ENCODE assay signal across 8 mouse cellular contexts in the genomic region with DNA sequence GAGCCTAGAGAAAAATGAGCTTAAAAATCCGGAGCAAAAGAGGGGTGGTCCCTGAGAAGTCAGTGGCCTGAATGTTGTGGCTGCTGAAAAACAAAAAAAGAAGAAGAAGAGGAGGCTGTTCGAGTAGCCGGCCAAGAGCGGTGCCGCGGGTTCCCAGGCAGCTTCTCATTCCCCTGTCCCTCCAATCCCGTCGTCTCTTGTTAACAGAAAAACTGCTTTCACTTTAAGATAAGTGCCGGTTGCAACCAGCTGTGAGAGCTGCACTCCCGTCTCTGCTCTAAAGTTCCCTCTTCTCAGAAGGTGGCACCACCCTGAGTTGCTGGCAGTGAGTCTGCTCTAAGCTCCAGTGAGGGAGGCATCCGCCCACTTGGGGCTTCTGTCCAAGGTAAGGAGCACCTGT. TPM values are rescaled to one million over a fixed set of nuclear protein-coding genes. Genes with fewer than 3 reads are reported as not detected.
A peak's percentile ranks its signal among the peaks of the same experiment; 100 is the strongest.
DNase-seq lines count a peak whose midpoint lies in the region; ATAC-seq and TF ChIP-seq lines count a peak whose summit lies in the region.
"Not testable (repeated sequence)": the region's sequence is repeated elsewhere in the genome, so short reads cannot be mapped to it uniquely, and the experiment has no call there.

Gene Olfr1033 (plus strand): TSS at position 228 of the 400 bp plus-strand sequence.

- not testable (repeated sequence) for H3K9me3 ChIP-seq in heart, embryonic 12.5 days (replicated peaks); hindbrain, embryonic 16.5 days (ENCODE audit: control insufficient read depth, low read length); lung, embryonic 15.5 days; neural tube, embryonic 11.5 days (ENCODE audit: control insufficient read depth, low read length)

- intact Hi-C loops in left cerebral cortex, postnatal 14 days (cut with DNase I): not testable (repeated sequence)

- not testable (repeated sequence) for H3K27me3 ChIP-seq in heart, embryonic 12.5 days (replicated peaks); hindbrain, embryonic 16.5 days (replicated peaks; ENCODE audit: control insufficient read depth, insufficient read depth, low read length); lung, embryonic 15.5 days; neural tube, embryonic 11.5 days (ENCODE audit: control insufficient read depth, insufficient read depth, low read length)

- not testable (repeated sequence) for TF ChIP-seq POLR2A in embryonic fibroblast, embryonic 13.5 days (IDR thresholded peaks at IDR 0.05; ENCODE audit: low read depth, low read length)

- not testable (repeated sequence) for H3K27ac ChIP-seq in embryonic fibroblast, embryonic 13.5 days (ENCODE audit: insufficient read depth, low read length); hindbrain, embryonic 16.5 days (ENCODE audit: low read depth, low read length); neural tube, embryonic 11.5 days (ENCODE audit: low read depth, low read length)
- peak within 1 kb of the TSS; percentile 47; the same call in 1 of the 2 replicates for H3K27ac ChIP-seq in heart, embryonic 12.5 days (ENCODE audit: poor library complexity, severe bottlenecking)
- 0 out of 2 replicates have a peak within 1 kb of the TSS, but pooled peaks have one; percentile 44 for H3K27ac ChIP-seq in lung, embryonic 15.5 days

- H3K36me3 ChIP-seq in heart, embryonic 12.5 days; hindbrain, embryonic 16.5 days (ENCODE audit: control insufficient read depth, insufficient read depth, low read length); lung, embryonic 15.5 days; neural tube, embryonic 11.5 days (ENCODE audit: control insufficient read depth, insufficient read depth, low read length): not testable (repeated sequence)

- WGBS in heart, embryonic 12.5 days: 2% methylated on average over 11 of the region's 11 CpGs
- WGBS in hindbrain, embryonic 16.5 days: 7% methylated on average over 10 of the region's 11 CpGs
- WGBS in lung, embryonic 15.5 days: 5% methylated on average over 11 of the region's 11 CpGs
- 7% methylated on average over 10 of the region's 11 CpGs for WGBS in neural tube, embryonic 11.5 days

- not testable (repeated sequence) for ATAC-seq in heart, embryonic 12.5 days (ENCODE audit: insufficient number of reproducible peaks, low FRiP score); hindbrain, embryonic 16.5 days; lung, embryonic 15.5 days (ENCODE audit: borderline replicate concordance, extremely low read depth, low FRiP score, low TSS enrichment); neural tube, embryonic 11.5 days (ENCODE audit: insufficient read depth, low FRiP score, low TSS enrichment)

- not testable (repeated sequence) for H3K9ac ChIP-seq in heart, embryonic 12.5 days; lung, embryonic 15.5 days; neural tube, embryonic 11.5 days (ENCODE audit: low read length)
- H3K9ac ChIP-seq in hindbrain, embryonic 16.5 days (ENCODE audit: low read depth, low read length): peak within 1 kb of the TSS; percentile 56

- H3K4me1 ChIP-seq in embryonic fibroblast, embryonic 13.5 days (ENCODE audit: control insufficient read depth, insufficient read depth, low read length); heart, embryonic 12.5 days (replicated peaks); hindbrain, embryonic 16.5 days (ENCODE audit: control insufficient read depth, insufficient read depth, low read depth, low read length); lung, embryonic 15.5 days; neural tube, embryonic 11.5 days (ENCODE audit: control insufficient read depth, insufficient read depth, low read length): not testable (repeated sequence)

- peak within 1 kb of the TSS; percentile 64 for H3K4me2 ChIP-seq in heart, embryonic 12.5 days
- H3K4me2 ChIP-seq in hindbrain, embryonic 16.5 days (ENCODE audit: low read length): peak within 1 kb of the TSS; percentile 55
- H3K4me2 ChIP-seq in lung, embryonic 15.5 days: peak within 1 kb of the TSS; percentile 48
- H3K4me2 ChIP-seq in neural tube, embryonic 11.5 days (ENCODE audit: low read depth): 0 out of 2 replicates have a peak within 1 kb of the TSS, but pooled peaks have one; percentile 3

- peak within 1 kb of the TSS; percentile 32 for H3K4me3 ChIP-seq in embryonic fibroblast, embryonic 13.5 days (ENCODE audit: insufficient read depth, low read length)
- peak within 1 kb of the TSS; percentile 47 for H3K4me3 ChIP-seq in heart, embryonic 12.5 days
- H3K4me3 ChIP-seq in hindbrain, embryonic 16.5 days (ENCODE audit: low read length): peak within 1 kb of the TSS; percentile 42
- H3K4me3 ChIP-seq in lung, embryonic 15.5 days: peak within 1 kb of the TSS; percentile 38
- not testable (repeated sequence) for H3K4me3 ChIP-seq in neural tube, embryonic 11.5 days (ENCODE audit: low read depth, low read length)

- TF ChIP-seq CTCF in embryonic fibroblast, embryonic 13.5 days (IDR thresholded peaks at IDR 0.05; ENCODE audit: borderline replicate concordance, insufficient read depth, low read length): not testable (repeated sequence)

- DNase-seq in adrenal gland, postnatal 14 days: peak; percentile 21
- peak; percentile 1 to 2 for DNase-seq in left cerebral cortex, postnatal 14 days (ENCODE audit: low spot score in 2 of 2)
- not testable (repeated sequence) for DNase-seq in neural tube, embryonic 11.5 days (ENCODE audit: low spot score)
- DNase-seq in thymus, postnatal 4 days: peak; percentile 4

RNA-seq across cellular contexts. Expression of gene Olfr1033, which starts in this region (rescaled TPM):
- 3.3 and 6.6 TPM in 2 replicates for total RNA-seq in adrenal gland, postnatal 14 days (2021)
- polyA plus RNA-seq in embryonic fibroblast, embryonic 13.5 days (2011; ENCODE audit: insufficient read length, low read depth, missing spikeins): 0.63 and 1.2 TPM in 2 replicates
- polyA plus RNA-seq in heart, embryonic 12.5 days (2016; fragmentation: Nextera tagmentation; extraction: Ambion mirVana): 1.3 and 1.4 TPM in 2 replicates
- 0.69 TPM in 2 replicates for polyA plus RNA-seq in hindbrain, embryonic 16.5 days (2015; fragmentation: Nextera tagmentation; extraction: Ambion mirVana)
- not detected for total RNA-seq in left cerebral cortex, postnatal 14 days (2021)
- polyA plus RNA-seq in lung, embryonic 15.5 days (2015; fragmentation: Nextera tagmentation; extraction: Ambion mirVana): 2.3 and 3.1 TPM in 2 replicates
- not detected in 2 replicates for polyA plus RNA-seq in neural tube, embryonic 11.5 days (2014; fragmentation: Nextera tagmentation; extraction: Ambion mirVana)

Comparison
In these comparisons a context has a peak if more than half of its experiments do, and no peak if none do; other contexts are left out.
1. Peak in DNase-seq in left cerebral cortex, postnatal 14 days; RNA of the gene not detected or under 1 TPM.
2. H3K4me2 ChIP-seq: peak in every context shown above with its lines; median percentile 64 in heart, embryonic 12.5 days; 55 in hindbrain, embryonic 16.5 days; 48 in lung, embryonic 15.5 days; 3 in neural tube, embryonic 11.5 days.